In genomic region chr6:16725256-16725655, GRCm38 (mm10) we compare ENCODE assay signal across 28 mouse cellular contexts.
"Had no signal": no experiment of that assay in that cellular context is flagged by ENCODE, and none has a peak within 500 bp of the region (broad histone marks: within the 10 kb centered on the region; RNA-seq: fewer than 3 reads in every experiment).

No protein-coding gene starts in this region.

- DNase-seq: cerebellum, adult 18-20 months; cerebellum, adult 2 months; cerebellum, adult 8-10 months; cerebellum, adult 9-10 months; cerebellum, adult 9-11 months; cerebellum, postnatal 10 days; cerebellum, postnatal 14 days; cerebellum, postnatal 25 days; cerebellum, postnatal 36 days; embryo, embryonic 11 days; forebrain, postnatal 0 days; gastrocnemius, adult 2 months; gastrocnemius, postnatal 10 days; gastrocnemius, postnatal 14 days; gastrocnemius, postnatal 25 days; gastrocnemius, postnatal 36 days; heart, adult 11 months had no signal

- ATAC-seq: forebrain, embryonic 13.5 days; forebrain, embryonic 14.5 days; forebrain, embryonic 15.5 days; forebrain, embryonic 16.5 days; forebrain, postnatal 0 days had no signal

- H3K9ac ChIP-seq: embryonic facial prominence, embryonic 12.5 days; embryonic facial prominence, embryonic 13.5 days; embryonic facial prominence, embryonic 15.5 days; forebrain, embryonic 12.5 days; forebrain, embryonic 13.5 days; forebrain, embryonic 15.5 days; forebrain, postnatal 0 days had no signal

- H3K27me3 ChIP-seq: embryonic facial prominence, embryonic 12.5 days; embryonic facial prominence, embryonic 15.5 days; forebrain, embryonic 13.5 days; forebrain, embryonic 15.5 days had no signal

- H3K4me3 ChIP-seq: embryonic facial prominence, embryonic 10.5 days; embryonic facial prominence, embryonic 12.5 days; embryonic facial prominence, embryonic 13.5 days; embryonic facial prominence, embryonic 15.5 days; erythroblast, embryonic 14.5 days; forebrain, embryonic 10.5 days; forebrain, embryonic 12.5 days; forebrain, embryonic 13.5 days; forebrain, embryonic 15.5 days; gastrocnemius, adult 2 months had no signal

- H3K9me3 ChIP-seq: embryonic facial prominence, embryonic 10.5 days; embryonic facial prominence, embryonic 12.5 days; embryonic facial prominence, embryonic 13.5 days; embryonic facial prominence, embryonic 15.5 days; forebrain, embryonic 10.5 days; forebrain, embryonic 12.5 days; forebrain, embryonic 13.5 days; forebrain, embryonic 15.5 days had no signal

- H3K27ac ChIP-seq: embryonic facial prominence, embryonic 10.5 days; embryonic facial prominence, embryonic 12.5 days; embryonic facial prominence, embryonic 13.5 days; embryonic facial prominence, embryonic 15.5 days; forebrain, embryonic 10.5 days; forebrain, embryonic 12.5 days; forebrain, embryonic 13.5 days; forebrain, embryonic 15.5 days; gastrocnemius, adult 2 months had no signal

- H3K4me1 ChIP-seq: embryonic facial prominence, embryonic 12.5 days; embryonic facial prominence, embryonic 13.5 days; embryonic facial prominence, embryonic 15.5 days had no signal

- H3K36me3 ChIP-seq: embryonic facial prominence, embryonic 10.5 days; embryonic facial prominence, embryonic 12.5 days; embryonic facial prominence, embryonic 13.5 days; embryonic facial prominence, embryonic 15.5 days; forebrain, embryonic 10.5 days; forebrain, embryonic 12.5 days; forebrain, embryonic 15.5 days had no signal

- H3K4me2 ChIP-seq: embryonic facial prominence, embryonic 12.5 days; embryonic facial prominence, embryonic 13.5 days; embryonic facial prominence, embryonic 15.5 days; forebrain, embryonic 12.5 days; forebrain, embryonic 13.5 days; forebrain, embryonic 15.5 days had no signal
